Mouse (Mus musculus) ES-Bruce4 (cell line): ENCODE measurements around the gene Sh2d1b1. TPM values are rescaled to one million over a fixed set of nuclear protein-coding genes. Genes with fewer than 3 reads are reported as not detected.

ENCODE experiments used
- H3K27ac ChIP-seq: 2 replicates; pipeline ENCODE4 v1.5.1; 2012; ENCODE audit warnings: low read length, inconsistent platforms; ENCODE audit not compliant: insufficient read depth
- H3K27me3 ChIP-seq: 2 replicates; pipeline ENCODE4 v1.6.1; 2012; ENCODE audit warnings: mild to moderate bottlenecking, low read length, inconsistent platforms; ENCODE audit not compliant: control insufficient read depth, poor library complexity, insufficient read depth, severe bottlenecking
- H3K36me3 ChIP-seq: 2 replicates; pipeline ENCODE4 v1.6.1; 2012; ENCODE audit warnings: inconsistent platforms, mild to moderate bottlenecking, low read length, moderate library complexity; ENCODE audit not compliant: control insufficient read depth, poor library complexity, insufficient read depth, severe bottlenecking
- H3K4me1 ChIP-seq: one replicate; pipeline ENCODE4 v1.8.1; 2011; ENCODE audit warnings: low read length; ENCODE audit not compliant: control insufficient read depth, insufficient read depth
- H3K4me3 ChIP-seq: 2 replicates; pipeline ENCODE4 v1.5.1; 2011; ENCODE audit warnings: low read depth, mild to moderate bottlenecking, low read length
- H3K9ac ChIP-seq: 2 replicates; pipeline ENCODE4 v1.6.1; 2012; ENCODE audit warnings: low read depth, mild to moderate bottlenecking, inconsistent platforms; ENCODE audit not compliant: poor library complexity, severe bottlenecking
- H3K9me3 ChIP-seq: replicated peaks from 2 replicates; pipeline ENCODE4 v1.6.1; 2012; ENCODE audit warnings: mild to moderate bottlenecking, low read length, inconsistent platforms; ENCODE audit not compliant: control insufficient read depth, poor library complexity, insufficient read depth, severe bottlenecking
- CTCF ChIP-seq: IDR thresholded peaks from one replicate; pipeline ENCODE4 v1.8.1; 2011; ENCODE audit warnings: low read depth, low read length
- EP300 ChIP-seq: IDR thresholded peaks from 2 replicates; pipeline ENCODE4 v1.6.1; 2011; ENCODE audit warnings: low read depth, low read length; ENCODE audit not compliant: insufficient read depth
- POLR2A ChIP-seq: IDR thresholded peaks from one replicate; pipeline ENCODE4 v1.8.1; 2011; ENCODE audit warnings: low read length; ENCODE audit not compliant: insufficient read depth
- polyA plus RNA-seq: library from polyadenylated mRNA; stranded (reverse); fragments of >200 nt; gene quantifications from 2 replicates; pipeline ENCODE4 v1.2.4, GENCODE M21; 2011; ENCODE audit warnings: low read depth; ENCODE audit not compliant: missing spikeins, insufficient read depth, insufficient read length

The Sh2d1b1 gene
- polyA plus RNA-seq, 1 experiment, result not detected

- no peaks in the 10 kb centered on the region for H3K27me3 ChIP-seq
- TF ChIP-seq CTCF, result no peak
- no peak for TF ChIP-seq POLR2A
- TF ChIP-seq EP300, result no peak
- no peak overlapping the region for H3K4me3 ChIP-seq
- H3K36me3 ChIP-seq, result no peaks in the 10 kb centered on the region
- H3K4me1 ChIP-seq, result no peaks in the 10 kb centered on the region
- no peak overlapping the region for H3K27ac ChIP-seq
- H3K9me3 ChIP-seq, result no peaks in the 10 kb centered on the region
- no peak overlapping the region for H3K9ac ChIP-seq
These were observed 48.2 kb downstream of the Sh2d1b1 start for GRCm38 (mm10) chr1:170325277-170325676.

GRCm38 (mm10) chr1:170331926-170332325 is 54.8 kb downstream of the Sh2d1b1 start:
- no peak overlapping the region for H3K4me3 ChIP-seq
- no peaks in the 10 kb centered on the region for H3K4me1 ChIP-seq
- no peak for TF ChIP-seq POLR2A
- no peak for TF ChIP-seq EP300
- no peak for TF ChIP-seq CTCF
- no peaks in the 10 kb centered on the region for H3K27me3 ChIP-seq
- H3K27ac ChIP-seq, result no peak overlapping the region
- no peaks in the 10 kb centered on the region for H3K9me3 ChIP-seq
- H3K9ac ChIP-seq, result no peak overlapping the region
- H3K36me3 ChIP-seq, result no peaks in the 10 kb centered on the region

GRCm38 (mm10) chr1:170332775-170333174 is 55.7 kb downstream of the Sh2d1b1 start:
- no peaks in the 10 kb centered on the region for H3K27me3 ChIP-seq

More at GRCm38 (mm10) chr1:170332775-170333174, 55.7 kb downstream of the Sh2d1b1 start:
- no peaks in the 10 kb centered on the region for H3K9me3 ChIP-seq
- no peak overlapping the region for H3K9ac ChIP-seq
- H3K4me3 ChIP-seq, result no peak overlapping the region
- no peaks in the 10 kb centered on the region for H3K36me3 ChIP-seq
- no peaks in the 10 kb centered on the region for H3K4me1 ChIP-seq
- H3K27ac ChIP-seq, result no peak overlapping the region
- TF ChIP-seq EP300 (no peak), POLR2A (no peak), CTCF (no peak)

Other genes with a start within 250 kb of the Sh2d1b1 start
- gene Ddr2, start 166.6 kb upstream of the Sh2d1b1 start, polyA plus RNA-seq, result 1.4 and 1.7 TPM in 2 replicates
- 49.0 and 57.6 TPM in 2 replicates for gene Uap1, start 102.4 kb upstream of the Sh2d1b1 start, polyA plus RNA-seq
- 25.4 and 28.6 TPM in 2 replicates for gene Uhmk1, start 61.9 kb upstream of the Sh2d1b1 start, polyA plus RNA-seq
- gene Sh2d1b2, start 44.6 kb upstream of the Sh2d1b1 start, polyA plus RNA-seq, result not detected in 2 replicates
- 1.5 and 1.8 TPM in 2 replicates for gene Gm7694, start 29.0 kb downstream of the Sh2d1b1 start, polyA plus RNA-seq
- gene Spata46, start 31.5 kb downstream of the Sh2d1b1 start, polyA plus RNA-seq, result not detected in 2 replicates